Mouse (Mus musculus) layer of hippocampus, adult 2 months (tissue): ENCODE measurements around the gene Slc5a6. TPM values are rescaled to one million over a fixed set of nuclear protein-coding genes. Genes with fewer than 3 reads are reported as not detected.

Experiments
- DNase-seq, 2 experiments: peaks; one replicate each; pipeline ENCODE4 v3.0.0; 2022; ENCODE audit warnings: low spot score in 2 of 2
- H3K27ac ChIP-seq: fragments of 200-600 bp; 2 replicates; pipeline ENCODE4 v1.8.1; 2022
- H3K4me3 ChIP-seq: fragments of 200-600 bp; 2 replicates; pipeline ENCODE4 v1.8.1; 2022; ENCODE audit warnings: mild to moderate bottlenecking
- CTCF ChIP-seq: fragments of 200-600 bp; conservative IDR thresholded peaks from 2 replicates; pipeline ENCODE4 v1.8.1; 2022; ENCODE audit warnings: antibody characterized with exemption, mild to moderate bottlenecking, moderate library complexity
- long read RNA-seq, 2 experiments: library from polyadenylated mRNA; stranded (forward); transcript quantifications; one replicate each; pipeline ENCODE4 v2.0.0; 2021; ENCODE audit warnings: borderline mapping rate in 2 of 2
- total RNA-seq, 2 experiments: library from RNA; stranded (reverse); gene quantifications; 2 replicates each; pipeline ENCODE4 v1.2.3; 2021

Slc5a6 gene
- total RNA-seq = 10 to 100 TPM; 15.0 to 16.1 TPM
- long read RNA-seq, experiment 1, transcript Slc5a6-202 (18 exons, 3,436 nt) = major isoform, 5 of 14 reads
- long read RNA-seq, experiment 1, partial matches to known transcripts = 1 of 14 reads
- long read RNA-seq, experiment 1, other reads (novel, unspliced or antisense) = 6 of 14 reads
- long read RNA-seq, experiment 2, transcript Slc5a6-202 (18 exons, 3,436 nt) = major isoform, 7 of 19 reads
- long read RNA-seq, experiment 2, partial matches to known transcripts = 2 of 19 reads
- long read RNA-seq, experiment 2, other reads (novel, unspliced or antisense) = 8 of 19 reads

DNA sequence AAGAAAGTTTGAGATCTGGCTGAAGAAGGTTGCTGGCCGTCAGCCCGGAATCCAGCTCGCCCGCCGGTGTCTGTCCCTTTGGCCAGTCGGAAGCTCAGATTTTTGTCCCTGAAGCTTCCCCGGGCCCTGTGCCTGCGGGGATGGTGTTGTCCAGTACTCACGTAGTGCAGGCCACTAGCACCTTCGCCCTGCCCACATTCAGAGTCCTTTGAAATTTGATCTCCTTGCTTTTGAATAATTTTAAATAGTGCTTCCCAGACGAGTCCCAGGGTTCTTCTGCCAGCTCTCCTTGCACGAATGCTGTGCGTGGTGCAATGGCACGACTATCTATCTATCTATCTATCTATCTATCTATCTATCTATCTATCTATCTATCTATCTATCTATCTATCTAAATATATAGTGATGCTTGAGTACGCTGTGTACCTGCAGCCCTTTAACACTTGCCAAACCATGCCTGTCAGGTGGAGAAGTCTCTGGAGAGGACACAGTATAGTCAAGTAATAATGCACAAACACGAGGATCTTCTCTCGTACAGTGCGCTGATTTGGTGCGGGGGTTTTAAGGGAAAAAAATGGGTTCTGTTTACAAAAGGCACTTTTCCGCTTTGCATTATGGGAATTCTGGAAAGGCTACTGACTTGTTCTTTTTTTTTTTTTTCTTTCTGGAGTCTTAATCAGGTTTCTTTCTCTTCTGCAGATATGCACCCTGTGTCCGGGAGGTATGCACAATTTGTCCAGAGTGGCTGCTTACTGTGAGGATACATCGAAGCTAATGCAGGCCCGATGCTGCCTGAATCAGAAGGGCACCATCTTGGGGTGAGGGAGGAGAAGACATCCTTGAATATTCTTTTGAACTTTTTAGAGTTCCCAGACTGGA lies at the start of gene Slc5a6:
Slc5a6 (minus strand) TSS at position 162 of the 879 bp plus-strand sequence.
- peak within 1 kb of the TSS; percentile 99 for H3K27ac ChIP-seq
- peak; percentile 82 for TF ChIP-seq CTCF
- DNase-seq = peak; percentile 26
- H3K4me3 ChIP-seq = peak within 1 kb of the TSS; percentile 87

DNA sequence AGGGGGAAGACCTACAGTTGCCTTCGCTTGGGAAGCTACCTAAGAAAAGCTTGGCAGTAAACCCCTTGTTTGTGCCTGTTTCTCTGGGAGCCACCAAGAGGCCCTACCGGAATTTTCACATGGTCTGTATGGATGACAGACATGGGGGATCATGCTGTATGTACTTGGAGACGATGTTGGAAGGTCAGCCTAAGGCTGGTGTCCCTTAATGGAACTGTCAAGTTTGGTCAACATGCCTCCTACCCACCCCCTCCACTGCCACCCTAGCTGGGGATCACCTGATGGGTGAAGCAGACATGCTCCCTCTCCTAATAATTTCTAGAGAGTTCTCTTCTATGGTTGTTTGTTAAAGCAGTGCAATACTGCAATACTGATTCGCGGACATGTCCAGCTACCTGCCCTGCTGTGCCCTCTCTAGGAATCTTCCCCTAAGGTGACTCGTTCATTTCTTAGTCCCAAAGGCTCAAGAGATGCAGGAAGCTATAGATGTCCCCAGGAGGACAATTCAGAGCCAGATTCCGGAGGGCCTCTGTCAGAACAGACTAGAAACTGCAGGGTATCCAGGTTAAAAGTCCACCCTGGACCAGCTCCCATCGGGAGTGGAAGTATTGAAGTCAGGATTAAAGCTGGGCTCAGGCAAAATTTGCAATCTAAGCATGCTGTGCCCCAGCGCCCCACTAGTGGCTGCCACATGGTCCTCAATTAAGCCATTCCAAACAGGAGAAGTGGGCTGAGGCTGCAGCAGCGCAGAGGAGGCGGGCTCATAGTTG lies 47.2 kb upstream of the Slc5a6 start:
- DNase-seq = no peak
- TF ChIP-seq CTCF = peak; percentile 46
- Histone ChIP-seq H3K4me3 (peak overlapping the region; percentile 44), H3K27ac (no peak overlapping the region)

DNA sequence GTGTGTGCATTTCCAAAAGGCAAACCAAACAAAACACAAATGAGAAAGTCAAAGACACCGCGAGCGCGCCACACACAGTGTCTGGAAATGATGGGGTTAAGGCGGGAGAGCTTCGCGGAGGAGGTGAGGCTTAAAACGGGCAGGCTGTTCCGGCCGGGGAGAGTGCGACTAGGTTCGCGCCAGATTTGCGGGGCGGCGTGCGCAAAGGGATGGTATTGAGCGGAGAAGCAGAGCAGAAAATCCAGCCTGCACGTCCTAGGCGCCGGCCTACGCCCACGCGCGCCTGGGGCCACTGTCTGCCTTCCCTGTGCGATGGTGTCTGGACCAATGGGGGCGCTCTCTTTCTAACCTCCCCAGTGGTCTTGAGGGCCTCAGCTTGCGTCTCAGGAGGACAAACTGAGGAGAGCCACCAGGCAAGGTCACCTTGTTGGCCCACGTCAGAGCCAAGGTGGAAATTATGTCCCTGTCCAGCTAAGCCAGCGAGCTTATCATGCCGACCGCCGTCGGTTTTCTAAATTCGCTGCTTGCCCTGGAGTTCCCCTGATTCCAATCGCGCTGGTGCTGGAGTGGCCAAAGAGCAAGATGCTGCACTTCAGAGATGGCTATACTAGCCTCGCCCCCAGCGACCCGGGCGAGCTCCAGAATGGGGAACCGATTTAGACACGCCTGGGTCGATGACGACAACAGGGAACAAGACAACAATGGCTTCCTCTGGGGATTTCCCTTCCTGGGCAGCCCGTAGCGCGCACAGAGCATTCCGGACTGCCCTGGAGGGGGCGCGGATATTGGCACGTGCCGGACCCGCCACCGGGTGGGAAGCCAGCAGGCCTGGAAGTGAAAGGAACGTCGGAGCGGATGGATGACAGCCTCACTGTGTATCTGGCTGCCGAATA lies 46.3 kb upstream of the Slc5a6 start:
- Histone ChIP-seq H3K4me3 (peak overlapping the region; percentile 44), H3K27ac (peak overlapping the region; percentile 59)
- DNase-seq = peak in 1 of 2 experiments; percentile 44
- 0 out of 2 replicates have a peak, but pooled peaks have one; percentile 17 for TF ChIP-seq CTCF

DNA sequence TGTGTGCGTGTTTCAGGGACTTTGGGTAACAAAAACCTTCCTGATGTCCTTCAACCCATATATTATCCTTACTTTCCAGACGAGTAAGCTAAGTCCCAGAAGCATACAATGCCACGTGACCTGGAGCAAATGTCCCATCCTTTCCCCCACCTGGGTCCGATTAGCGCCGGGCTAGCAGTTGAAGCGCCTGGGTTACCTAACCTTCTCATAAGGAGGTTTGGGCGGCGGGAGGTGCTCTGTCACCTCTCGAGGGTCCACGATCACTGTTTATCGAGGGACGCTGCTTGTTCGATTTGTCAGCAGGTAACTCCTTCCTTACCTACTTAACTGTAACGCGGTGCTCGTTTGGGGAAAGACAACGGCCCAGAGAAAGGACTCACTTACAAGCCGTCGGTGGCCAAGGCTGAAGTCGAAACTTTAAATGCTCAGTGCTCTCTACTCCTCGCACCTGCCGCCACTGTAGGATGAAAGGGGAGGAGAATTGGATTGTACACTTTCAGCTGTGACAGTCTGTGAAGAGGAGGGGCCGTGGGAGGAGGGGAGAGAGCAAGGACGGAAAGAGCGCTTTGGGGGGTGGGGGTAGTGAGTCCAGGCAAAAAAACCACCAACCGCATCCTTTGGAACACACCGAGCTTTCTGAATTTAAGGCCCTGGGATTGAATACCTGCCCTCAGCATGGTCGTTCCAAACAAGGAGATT lies 45.5 kb upstream of the Slc5a6 start:
- H3K4me3 ChIP-seq = peak overlapping the region; percentile 44
- DNase-seq = no peak
- peak overlapping the region; percentile 59; the same call in 1 of the 2 replicates for H3K27ac ChIP-seq
- TF ChIP-seq CTCF = no peak

DNA sequence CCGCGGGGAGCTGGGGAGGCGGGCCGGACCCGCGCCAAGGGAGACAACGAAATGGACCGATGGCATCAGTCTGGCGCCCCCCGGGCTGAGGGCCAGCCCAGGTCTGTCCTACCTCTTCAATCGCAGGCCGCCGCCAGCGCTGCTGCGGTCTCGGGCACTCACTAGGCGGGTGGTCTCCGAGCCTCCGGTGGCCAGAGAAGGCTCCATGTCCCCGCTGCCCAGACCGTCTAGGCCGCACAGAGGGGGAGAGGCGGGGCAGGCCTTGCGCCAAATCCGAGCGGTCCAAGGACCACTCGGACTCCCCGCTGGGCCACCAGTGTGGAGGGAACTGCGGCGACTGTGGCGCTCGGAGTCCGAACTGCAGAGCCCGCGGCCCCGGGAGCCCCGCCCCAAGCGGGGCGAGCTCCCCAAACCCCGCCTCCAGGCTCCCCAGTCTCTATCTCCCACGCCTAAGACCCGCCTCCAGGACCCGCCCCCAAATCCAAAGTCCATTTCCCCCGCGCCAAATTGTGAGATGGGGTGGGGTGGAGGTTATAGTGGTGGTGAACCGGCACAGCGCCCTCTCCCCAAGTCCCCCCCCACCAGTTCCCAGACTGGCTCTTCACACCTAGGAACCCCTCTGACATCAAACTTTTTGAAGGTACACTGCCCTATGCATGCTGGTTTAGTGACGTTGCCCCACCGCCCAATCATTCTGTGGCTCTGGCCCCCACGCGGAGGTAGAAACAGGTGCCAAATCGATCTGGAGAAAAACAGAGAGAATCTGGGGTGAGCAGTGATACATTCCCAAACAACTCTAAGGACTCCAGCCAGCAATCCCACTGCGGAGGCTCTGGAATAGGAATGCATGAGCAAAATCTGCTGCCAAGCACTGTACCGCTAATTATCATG lies 44.7 kb upstream of the Slc5a6 start:
- TF ChIP-seq CTCF = no peak
- peak; percentile 66 to 71 for DNase-seq
- Histone ChIP-seq H3K27ac (peak overlapping the region; percentile 97), H3K4me3 (peak overlapping the region; percentile 75)

DNA sequence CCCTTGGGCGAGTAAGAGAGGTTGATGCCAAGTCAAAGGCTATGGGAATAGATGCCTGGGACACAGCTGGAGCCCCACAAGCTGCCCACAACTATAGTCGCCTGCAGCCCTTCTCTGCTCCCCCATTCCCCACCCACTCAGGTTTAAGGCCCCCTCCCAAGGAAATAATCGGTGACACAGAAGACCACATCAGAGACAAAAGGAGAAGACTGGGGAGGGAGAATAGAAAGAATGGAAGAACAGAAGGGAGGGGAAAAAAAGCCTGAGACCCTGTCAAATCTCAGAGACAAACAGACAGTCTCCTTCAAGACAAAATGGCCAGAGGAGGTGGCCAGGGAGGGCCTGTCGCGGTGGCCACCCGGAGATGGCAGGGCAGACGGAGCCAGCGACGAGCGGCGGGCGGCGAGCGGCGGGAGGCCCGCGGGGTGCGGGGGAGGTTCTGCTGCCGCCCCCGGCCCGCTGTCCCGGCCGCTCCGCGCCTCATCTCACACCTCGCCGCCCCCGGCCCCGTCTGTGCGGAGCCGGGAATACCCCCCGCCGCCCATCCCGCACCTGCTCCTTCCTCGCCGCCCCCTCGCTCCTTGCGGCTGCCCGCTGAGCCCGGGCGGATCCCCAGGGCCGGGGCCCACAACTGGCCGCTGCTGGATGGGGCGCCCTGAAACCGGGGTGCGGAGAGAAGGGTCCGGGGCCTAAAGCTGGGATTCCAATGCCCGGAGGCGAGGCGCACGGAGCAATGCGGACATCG lies 43.7 kb upstream of the Slc5a6 start:
- H3K27ac ChIP-seq = peak overlapping the region; percentile 97

DNA sequence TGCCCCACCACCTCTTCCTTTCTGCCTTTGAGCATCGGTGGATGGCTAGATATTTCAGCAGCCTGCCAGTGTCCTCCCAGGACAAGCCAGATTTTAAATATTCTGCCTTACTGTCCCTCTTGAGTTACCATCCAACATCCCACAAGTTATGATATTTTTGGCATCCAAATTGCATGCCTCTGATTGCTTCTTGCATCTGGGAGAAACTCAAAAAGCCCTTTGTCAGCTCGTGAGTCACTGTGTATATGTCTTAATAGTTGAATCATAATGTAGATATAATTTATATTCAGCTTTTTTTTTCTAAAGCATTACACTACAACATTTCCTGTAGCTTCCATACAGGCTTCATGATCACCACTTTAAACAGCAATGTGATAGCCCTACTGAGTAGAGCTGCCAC lies 38.4 kb upstream of the Slc5a6 start:
- TF ChIP-seq CTCF = no peak
- H3K27ac ChIP-seq = no peak overlapping the region
- H3K4me3 ChIP-seq = no peak overlapping the region
- no peak for DNase-seq

More for the DNA sequence above, 43.7 kb upstream of the Slc5a6 start:
- TF ChIP-seq CTCF = no peak
- DNase-seq = peak in 1 of 2 experiments; percentile 66
- H3K4me3 ChIP-seq = peak overlapping the region; percentile 75

DNA sequence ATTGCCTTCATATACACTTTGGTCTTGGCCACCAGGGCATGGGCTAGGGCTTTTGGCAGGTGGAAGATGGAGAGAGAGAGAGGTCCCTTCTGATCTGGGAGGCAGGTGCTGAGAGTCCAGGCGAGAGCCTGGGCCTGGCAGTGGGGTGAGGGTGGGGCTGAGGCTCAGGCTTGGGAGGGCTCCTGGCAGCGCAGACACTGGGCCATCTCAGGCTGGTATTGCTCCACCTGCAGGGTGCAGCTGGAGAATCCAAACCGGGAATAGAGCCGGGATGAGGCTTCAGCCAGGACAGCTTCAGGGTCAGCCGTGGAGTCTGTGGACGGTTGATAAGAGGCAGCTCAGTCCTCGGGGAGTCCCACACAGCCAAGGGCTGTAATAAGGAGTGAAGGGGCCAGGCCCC lies 37.9 kb upstream of the Slc5a6 start:
- 0 out of 2 replicates have a peak, but pooled peaks have one; percentile 5 for TF ChIP-seq CTCF
- Histone ChIP-seq H3K4me3 (no peak overlapping the region), H3K27ac (no peak overlapping the region)
- no peak for DNase-seq

DNA sequence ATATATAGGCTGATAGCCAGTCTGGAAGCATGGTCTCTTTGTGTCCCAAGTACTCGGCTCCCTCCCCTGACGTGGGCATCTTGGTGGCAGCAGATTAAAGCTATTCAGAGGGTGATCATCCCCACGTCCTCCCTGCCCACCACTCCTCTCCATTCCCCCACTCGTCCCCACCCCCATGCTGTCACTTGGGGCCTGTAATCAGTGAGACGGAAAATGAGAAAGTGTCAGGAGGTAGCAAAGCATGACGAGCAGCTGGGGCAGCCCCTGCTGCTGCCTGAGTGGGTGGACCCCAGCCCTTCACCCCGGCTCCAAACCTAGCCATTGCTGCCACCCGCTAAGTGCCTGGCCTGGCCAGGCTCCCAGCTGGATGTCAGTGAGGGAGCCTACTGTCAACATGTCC lies 35.2 kb upstream of the Slc5a6 start:
- no peak overlapping the region for H3K27ac ChIP-seq
- DNase-seq = no peak
- H3K4me3 ChIP-seq = no peak overlapping the region
- no peak for TF ChIP-seq CTCF
